Mouse (Mus musculus): ENCODE data around the gene Prkd2.

- TF ChIP-seq USF1 (IDR thresholded peaks at IDR 0.05; ENCODE audit: low read depth), result no peak
- no peak for TF ChIP-seq CTCF (IDR thresholded peaks at IDR 0.05; ENCODE audit: control insufficient read depth, insufficient read depth, insufficient read length)
- TF ChIP-seq MAX (IDR thresholded peaks at IDR 0.05), result no peak
- TF ChIP-seq MYOG (IDR thresholded peaks at IDR 0.05; ENCODE audit: control insufficient read depth, extremely low read depth, insufficient read length), result no peak
- TF ChIP-seq MYOD1 (IDR thresholded peaks at IDR 0.05; ENCODE audit: control insufficient read depth, insufficient read length, low read depth), result no peak
These were observed 26.8 kb downstream of the Prkd2 start for GRCm38 (mm10) chr7:16869497-16869896.

Data from C2C12 (cell line).